Mouse (Mus musculus) C2C12 (cell line): ENCODE measurements at regions not wholly inside any gene's neighbourhood (a gene's known extent, or its start where the extent isn't known, plus 50 kb on each side); places are given as distances from the start of the nearest gene placed in this dataset.

Source experiments
- CTCF ChIP-seq: IDR thresholded peaks from one replicate; pipeline ENCODE4 v1.5.1; 2011; ENCODE audit not compliant: control insufficient read depth, insufficient read depth, insufficient read length
- MAX ChIP-seq: IDR thresholded peaks from one replicate; pipeline ENCODE4 v1.6.1; 2011; ENCODE audit warnings: mild to moderate bottlenecking, control low read depth
- USF1 ChIP-seq: IDR thresholded peaks from one replicate; pipeline ENCODE4 v1.6.1; 2011; ENCODE audit warnings: low read depth, mild to moderate bottlenecking, control low read depth, moderate library complexity

DNA sequence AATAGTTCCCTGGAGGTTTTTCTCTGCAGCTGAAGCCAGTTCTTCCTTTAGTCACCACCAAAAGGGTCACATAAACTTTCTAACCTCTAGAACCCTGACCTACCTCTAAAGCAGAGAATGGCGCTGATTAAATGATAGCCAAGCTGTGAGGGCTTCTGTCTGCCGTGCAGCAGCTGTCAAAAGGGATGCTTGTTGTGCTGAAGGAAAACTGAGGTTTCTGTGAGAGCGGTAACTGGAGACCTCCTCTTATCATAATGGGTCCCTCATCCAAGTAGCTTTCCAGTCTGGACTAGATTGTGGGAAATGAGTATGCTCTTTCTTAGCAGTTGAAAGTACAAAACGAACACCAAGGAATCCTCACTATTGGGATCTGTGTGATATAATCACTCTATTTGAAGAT is 98.8 kb upstream of the Mtap start:
- no peak for TF ChIP-seq CTCF
- no peak for TF ChIP-seq USF1
- no peak for TF ChIP-seq MAX
